Mouse (Mus musculus) right cerebral cortex, adult 2 months (tissue): ENCODE data around the gene Itpripl2.

Source experiments
- DNase-seq, 2 experiments: peaks; one replicate each; pipeline ENCODE4 v3.0.0; 2021 to 2022; ENCODE audit warnings: low spot score in 2 of 2

Gene Itpripl2

GRCm38 (mm10) chr7:118491431-118492147 is at the start of gene Itpripl2:
TSS of gene Itpripl2 (minus strand) at chr7:118491975.
- peak; percentile 7 to 10 for DNase-seq

- no peak for DNase-seq
Observed at GRCm38 (mm10) chr7:118535076-118535475, 43.3 kb upstream of the Itpripl2 start.

- no peak for DNase-seq
Observed at GRCm38 (mm10) chr7:118534326-118534725, 42.6 kb upstream of the Itpripl2 start.

- DNase-seq, result peak; percentile 96 to 97
Observed at GRCm38 (mm10) chr7:118533178-118533578, 41.4 kb upstream of the Itpripl2 start, which contains the start of gene Coq7. TSS of gene Coq7 (minus strand) at chr7:118533356.

- peak; percentile 98 to 99 for DNase-seq
Observed at GRCm38 (mm10) chr7:118532519-118533177, 40.9 kb upstream of the Itpripl2 start.

GRCm38 (mm10) chr7:118526967-118527366 is 35.2 kb upstream of the Itpripl2 start:
- no peak for DNase-seq

- DNase-seq, result no peak
Observed at GRCm38 (mm10) chr7:118522077-118522476, 30.3 kb upstream of the Itpripl2 start.

- no peak for DNase-seq
Observed at GRCm38 (mm10) chr7:118519661-118520060, 27.9 kb upstream of the Itpripl2 start.

- DNase-seq, result peak; percentile 73 to 76
Observed at GRCm38 (mm10) chr7:118518687-118519086, 26.9 kb upstream of the Itpripl2 start.

- DNase-seq, result no peak
Observed at GRCm38 (mm10) chr7:118517819-118518218, 26.0 kb upstream of the Itpripl2 start.

- DNase-seq, result no peak
Observed at GRCm38 (mm10) chr7:118508556-118508955, 16.8 kb upstream of the Itpripl2 start.

GRCm38 (mm10) chr7:118503844-118504243 is 12.1 kb upstream of the Itpripl2 start:
- no peak for DNase-seq

GRCm38 (mm10) chr7:118502333-118502732 is 10.6 kb upstream of the Itpripl2 start:
- DNase-seq, result no peak

GRCm38 (mm10) chr7:118499784-118500435 is 8.1 kb upstream of the Itpripl2 start:
- DNase-seq, result no peak

GRCm38 (mm10) chr7:118498984-118499783 is 7.4 kb upstream of the Itpripl2 start:
- DNase-seq, result no peak

- no peak for DNase-seq
Observed at GRCm38 (mm10) chr7:118494892-118495579, 3.3 kb upstream of the Itpripl2 start.

- DNase-seq, result no peak
Observed at GRCm38 (mm10) chr7:118493892-118494291, 2.1 kb upstream of the Itpripl2 start.

- DNase-seq, result peak in 1 of 2 experiments; percentile 11
Observed at GRCm38 (mm10) chr7:118490666-118491430, 927 bp downstream of the Itpripl2 start.

GRCm38 (mm10) chr7:118489706-118490665 is 1.8 kb downstream of the Itpripl2 start:
- DNase-seq, result no peak
